Mouse (Mus musculus): ENCODE measurements around the gene Ache. TPM values are rescaled to one million over a fixed set of nuclear protein-coding genes. Genes with fewer than 3 reads are reported as not detected.
A peak's percentile ranks its signal among the peaks of the same experiment; 100 is the strongest.

The Ache gene
- total RNA-seq, 4 experiments from 2014 or later = 67.5 to 73.8 (median 70.9) TPM

GRCm38 (mm10) chr5:137295296-137295695, 8.0 kb downstream of the Ache start:
- DNase-seq (ENCODE audit: low spot score in 2 of 2) = no peak

GRCm38 (mm10) chr5:137295712-137296111, 8.4 kb downstream of the Ache start:
- no peak for DNase-seq (ENCODE audit: low spot score in 2 of 2)

- DNase-seq (ENCODE audit: low spot score in 2 of 2) = no peak
Observed at GRCm38 (mm10) chr5:137297126-137297525, 9.8 kb downstream of the Ache start.

GRCm38 (mm10) chr5:137299240-137299639, 11.9 kb downstream of the Ache start:
- no peak for DNase-seq (ENCODE audit: low spot score in 2 of 2)

- DNase-seq (ENCODE audit: low spot score in 2 of 2) = no peak
Observed at GRCm38 (mm10) chr5:137301253-137301652, 13.9 kb downstream of the Ache start.

- no peak for DNase-seq (ENCODE audit: low spot score in 2 of 2)
Observed at GRCm38 (mm10) chr5:137303609-137304008, 16.3 kb downstream of the Ache start.

- no peak for DNase-seq (ENCODE audit: low spot score in 2 of 2)
Observed at GRCm38 (mm10) chr5:137304165-137304564, 16.8 kb downstream of the Ache start.

GRCm38 (mm10) chr5:137304816-137305215, 17.5 kb downstream of the Ache start:
- DNase-seq (ENCODE audit: low spot score in 2 of 2) = no peak

- DNase-seq (ENCODE audit: low spot score in 2 of 2) = no peak
Observed at GRCm38 (mm10) chr5:137305822-137306221, 18.5 kb downstream of the Ache start.

GRCm38 (mm10) chr5:137306439-137307005, 19.2 kb downstream of the Ache start:
- no peak for DNase-seq (ENCODE audit: low spot score in 2 of 2)

- DNase-seq (ENCODE audit: low spot score in 2 of 2) = peak; percentile 81 to 90
Observed at GRCm38 (mm10) chr5:137307071-137307912, 20.0 kb downstream of the Ache start, which contains the start of gene Srrt. TSS of gene Srrt (minus strand) at chr5:137307674.

GRCm38 (mm10) chr5:137308356-137308755, 21.0 kb downstream of the Ache start:
- no peak for DNase-seq (ENCODE audit: low spot score in 2 of 2)

- DNase-seq (ENCODE audit: low spot score in 2 of 2) = no peak
Observed at GRCm38 (mm10) chr5:137313466-137314192, 26.3 kb downstream of the Ache start.

GRCm38 (mm10) chr5:137314193-137315083, 27.1 kb downstream of the Ache start, which contains the start of gene Trip6:
TSS of gene Trip6 (minus strand) at chr5:137314404.
- no peak for DNase-seq (ENCODE audit: low spot score in 2 of 2)

- no peak for DNase-seq (ENCODE audit: low spot score in 2 of 2)
Observed at GRCm38 (mm10) chr5:137315084-137315903, 28.0 kb downstream of the Ache start.

- no peak for DNase-seq (ENCODE audit: low spot score in 2 of 2)
Observed at GRCm38 (mm10) chr5:137317361-137317760, 30.0 kb downstream of the Ache start.

GRCm38 (mm10) chr5:137318570-137318969, 31.3 kb downstream of the Ache start:
- no peak for DNase-seq (ENCODE audit: low spot score in 2 of 2)

- no peak for DNase-seq (ENCODE audit: low spot score in 2 of 2)
Observed at GRCm38 (mm10) chr5:137320996-137321395, 33.7 kb downstream of the Ache start.

- no peak for DNase-seq (ENCODE audit: low spot score in 2 of 2)
Observed at GRCm38 (mm10) chr5:137330910-137331309, 43.6 kb downstream of the Ache start.

- no peak for DNase-seq (ENCODE audit: low spot score in 2 of 2)
Observed at GRCm38 (mm10) chr5:137332857-137333511, 45.7 kb downstream of the Ache start.
